Mouse (Mus musculus) brain, adult 2 months (tissue): ENCODE measurements at regions not wholly inside any gene's neighbourhood (a gene's known extent, or its start where the extent isn't known, plus 50 kb on each side); places are given as distances from the start of the nearest gene placed in this dataset.
A peak's percentile ranks its signal among the peaks of the same experiment; 100 is the strongest.

Experiments used
- DNase-seq: peaks from one replicate; pipeline ENCODE4 v3.0.0; 2011; ENCODE audit warnings: low read depth, low spot score

GRCm38 (mm10) chr2:174532671-174533363 lies 59.9 kb upstream of the Prelid3b start:
- peak; percentile 77 for DNase-seq

GRCm38 (mm10) chr2:174540717-174541116 lies 67.8 kb upstream of the Prelid3b start:
- DNase-seq = no peak

- no peak for DNase-seq
These were observed 74.3 kb upstream of the Prelid3b start for GRCm38 (mm10) chr2:174547207-174547606.

GRCm38 (mm10) chr2:174547701-174548100 lies 74.8 kb upstream of the Prelid3b start:
- no peak for DNase-seq

GRCm38 (mm10) chr2:174548776-174549175 lies 75.9 kb upstream of the Prelid3b start:
- no peak for DNase-seq

- no peak for DNase-seq
These were observed 82.9 kb upstream of the Prelid3b start for GRCm38 (mm10) chr2:174555778-174556177.

- DNase-seq = peak; percentile 59
These were observed 81.4 kb upstream of the Zfp831 start for GRCm38 (mm10) chr2:174561828-174562429.

- no peak for DNase-seq
These were observed 79.4 kb upstream of the Zfp831 start for GRCm38 (mm10) chr2:174563917-174564316.

- peak; percentile 70 for DNase-seq
These were observed 78.5 kb upstream of the Zfp831 start for GRCm38 (mm10) chr2:174564817-174565216.

- peak; percentile 43 for DNase-seq
These were observed 77.4 kb upstream of the Zfp831 start for GRCm38 (mm10) chr2:174565891-174566290.

- peak; percentile 36 for DNase-seq
These were observed 76.6 kb upstream of the Zfp831 start for GRCm38 (mm10) chr2:174566752-174567151.

GRCm38 (mm10) chr2:174574804-174575507 lies 68.4 kb upstream of the Zfp831 start:
- DNase-seq = no peak

GRCm38 (mm10) chr2:174575546-174575945 lies 67.8 kb upstream of the Zfp831 start:
- DNase-seq = no peak

GRCm38 (mm10) chr2:174580906-174581703 lies 62.2 kb upstream of the Zfp831 start:
- no peak for DNase-seq

- DNase-seq = peak; percentile 83
These were observed 59.1 kb upstream of the Zfp831 start for GRCm38 (mm10) chr2:174584272-174584671.
